In genomic region chr1:106544817-106545612, GRCm38 (mm10) we compare ENCODE assay signal across 8 mouse cellular contexts.
A peak's percentile ranks its signal among the peaks of the same experiment; 100 is the strongest.
DNase-seq lines count a peak whose midpoint lies in the region; ATAC-seq and TF ChIP-seq lines count a peak whose summit lies in the region.

No protein-coding gene starts in this region.

- H3K79me2 ChIP-seq in MEL (ENCODE audit: control insufficient read depth, insufficient read depth, low read length, poor library complexity), result no peaks in the 10 kb centered on the region

- H3K4me3 ChIP-seq in limb, embryonic 11.5 days (ENCODE audit: low read depth, low read length), result no peak overlapping the region
- H3K4me3 ChIP-seq in limb, embryonic 10.5 days, result no peak overlapping the region
- no peak overlapping the region for H3K4me3 ChIP-seq in MEL (ENCODE audit: control insufficient read depth in 1 of 2, insufficient read depth in 1 of 2, low read depth in 2 of 2, low read length in 2 of 2)
- H3K4me3 ChIP-seq in bone marrow macrophage, adult 2 months (ENCODE audit: insufficient read depth, low read length), result no peak overlapping the region
- no peak overlapping the region for H3K4me3 ChIP-seq in lung, adult 2 months (replicated peaks; ENCODE audit: extremely low read depth, low read depth, low read length)
- H3K4me3 ChIP-seq in midbrain, embryonic 16.5 days (ENCODE audit: low read depth, low read length), result no peak overlapping the region

- no peak for ATAC-seq in limb, embryonic 11.5 days (ENCODE audit: insufficient number of reproducible peaks, low FRiP score, low TSS enrichment, low read depth)
- peak; percentile 60 for ATAC-seq in inflammation-experienced regulatory T-cells, adult 6 months
- no peak for ATAC-seq in midbrain, embryonic 16.5 days

- peak; percentile 65 to 81 (median 68) for TF ChIP-seq CTCF in MEL (IDR thresholded peaks at IDR 0.05 in 2 of 3, conservative IDR thresholded peaks at IDR 0.05 in 1 of 3; ENCODE audit: control insufficient read depth in 1 of 3, insufficient read depth in 1 of 3, low read depth in 2 of 3, low read length in 3 of 3, poor library complexity in 1 of 3, severe bottlenecking in 1 of 3)
- peak; percentile 30; the same call in 1 of the 2 replicates for TF ChIP-seq CTCF in bone marrow macrophage, adult 2 months (IDR thresholded peaks at IDR 0.05; ENCODE audit: low read depth, low read length)
- peak; percentile 31 for TF ChIP-seq CTCF in lung, adult 2 months (IDR thresholded peaks at IDR 0.05; ENCODE audit: insufficient read depth, low read length)

- no peaks in the 10 kb centered on the region for H3K9me3 ChIP-seq in limb, embryonic 11.5 days (ENCODE audit: control insufficient read depth, low read length)
- no peaks in the 10 kb centered on the region for H3K9me3 ChIP-seq in limb, embryonic 10.5 days (replicated peaks)
- no peaks in the 10 kb centered on the region for H3K9me3 ChIP-seq in MEL (replicated peaks; ENCODE audit: insufficient read depth, low read length)
- no peaks in the 10 kb centered on the region for H3K9me3 ChIP-seq in midbrain, embryonic 16.5 days (replicated peaks; ENCODE audit: control insufficient read depth, low read length, poor library complexity, severe bottlenecking)

- peak; percentile 35 for DNase-seq in limb, embryonic 11.5 days (ENCODE audit: low spot score)
- DNase-seq in limb, embryonic 10.5 days (ENCODE audit: low spot score), result no peak
- peak; percentile 65 for DNase-seq in MEL (ENCODE audit: low read depth, low spot score)
- peak; percentile 36 for DNase-seq in lung, adult 2 months
- peak; percentile 56 to 81 for DNase-seq in spleen, postnatal 4 days (ENCODE audit: low spot score in 2 of 2)

- H3K4me1 ChIP-seq in limb, embryonic 11.5 days (ENCODE audit: control insufficient read depth, insufficient read depth, low read length), result no peaks in the 10 kb centered on the region
- H3K4me1 ChIP-seq in limb, embryonic 10.5 days, result peaks cover 4% of the 10 kb centered on the region
- H3K4me1 ChIP-seq in MEL (ENCODE audit: control insufficient read depth in 1 of 2, insufficient read depth in 2 of 2, low read length in 2 of 2), result no peaks in the 10 kb centered on the region
- peaks cover 52% of the 10 kb centered on the region for H3K4me1 ChIP-seq in bone marrow macrophage, adult 2 months (ENCODE audit: control insufficient read depth, insufficient read depth, low read length)
- peaks cover 8% of the 10 kb centered on the region for H3K4me1 ChIP-seq in lung, adult 2 months (ENCODE audit: control insufficient read depth, insufficient read depth, low read length)
- H3K4me1 ChIP-seq in midbrain, embryonic 16.5 days (ENCODE audit: control insufficient read depth, insufficient read depth, low read length), result no peaks in the 10 kb centered on the region

- H3K27ac ChIP-seq in limb, embryonic 11.5 days (replicated peaks; ENCODE audit: low read depth, low read length), result no peak overlapping the region
- H3K27ac ChIP-seq in limb, embryonic 10.5 days, result no peak overlapping the region
- no peak overlapping the region for H3K27ac ChIP-seq in MEL (ENCODE audit: control insufficient read depth, low read depth, low read length)
- no peak overlapping the region for H3K27ac ChIP-seq in bone marrow macrophage, adult 2 months (ENCODE audit: insufficient read depth, low read depth, low read length)
- no peak overlapping the region for H3K27ac ChIP-seq in midbrain, embryonic 16.5 days (ENCODE audit: low read length)

- H3K36me3 ChIP-seq in limb, embryonic 11.5 days (ENCODE audit: control insufficient read depth, insufficient read depth, low read length), result no peaks in the 10 kb centered on the region
- no peaks in the 10 kb centered on the region for H3K36me3 ChIP-seq in limb, embryonic 10.5 days
- no peaks in the 10 kb centered on the region for H3K36me3 ChIP-seq in MEL (ENCODE audit: control insufficient read depth in 1 of 2, insufficient read depth in 2 of 2, low read length in 2 of 2)
- H3K36me3 ChIP-seq in midbrain, embryonic 16.5 days (ENCODE audit: control insufficient read depth, insufficient read depth, low read length), result no peaks in the 10 kb centered on the region

- no peak for TF ChIP-seq POLR2A in MEL (IDR thresholded peaks at IDR 0.05; ENCODE audit: control insufficient read depth in 1 of 2, insufficient read depth in 1 of 2, low read depth in 1 of 2, low read length in 2 of 2, poor library complexity in 1 of 2)
- TF ChIP-seq POLR2A in bone marrow macrophage, adult 2 months (IDR thresholded peaks at IDR 0.05; ENCODE audit: borderline replicate concordance, low read depth, low read length), result no peak
- TF ChIP-seq POLR2A in lung, adult 2 months (IDR thresholded peaks at IDR 0.05; ENCODE audit: borderline replicate concordance, extremely low read depth, low read depth, low read length), result no peak

- H3K4me2 ChIP-seq in limb, embryonic 11.5 days (ENCODE audit: low read depth, severe bottlenecking), result no peak overlapping the region
- no peak overlapping the region for H3K4me2 ChIP-seq in midbrain, embryonic 16.5 days (ENCODE audit: low read length)

- no peak for TF ChIP-seq EP300 in MEL (IDR thresholded peaks at IDR 0.05; ENCODE audit: low read depth in 1 of 2, low read length in 2 of 2)

- WGBS in limb, embryonic 11.5 days, result 59% methylated on average over 6 of the region's 6 CpGs
- 69% methylated on average over 6 of the region's 6 CpGs for WGBS in limb, embryonic 10.5 days
- WGBS in lung, adult 2 months, result 56% methylated on average over 6 of the region's 6 CpGs
- 71% methylated on average over 6 of the region's 6 CpGs for WGBS in midbrain, embryonic 16.5 days

- TF ChIP-seq RAD21 in MEL (IDR thresholded peaks at IDR 0.05; ENCODE audit: low read depth, low read length), result peak; percentile 78

- H3K27me3 ChIP-seq in limb, embryonic 11.5 days (ENCODE audit: control insufficient read depth, insufficient read depth, low read length), result no peaks in the 10 kb centered on the region
- H3K27me3 ChIP-seq in limb, embryonic 10.5 days (ENCODE audit: low read depth, poor library complexity, severe bottlenecking), result no peaks in the 10 kb centered on the region
- H3K27me3 ChIP-seq in MEL (ENCODE audit: control insufficient read depth in 1 of 2, insufficient read depth in 2 of 2, low read length in 2 of 2), result no peaks in the 10 kb centered on the region
- H3K27me3 ChIP-seq in midbrain, embryonic 16.5 days (ENCODE audit: control insufficient read depth, insufficient read depth, low read depth, low read length), result no peaks in the 10 kb centered on the region

- H3K9ac ChIP-seq in limb, embryonic 11.5 days (ENCODE audit: low read length), result no peak overlapping the region
- H3K9ac ChIP-seq in MEL (ENCODE audit: control insufficient read depth, low read depth, low read length, poor library complexity, severe bottlenecking), result no peak overlapping the region
- no peak overlapping the region for H3K9ac ChIP-seq in midbrain, embryonic 16.5 days (ENCODE audit: low read depth, low read length)

TF ChIP-seq in MEL, 35 proteins besides CTCF, POLR2A, EP300 and RAD21:
- TF ChIP-seq ZC3H11A (IDR thresholded peaks at IDR 0.05; ENCODE audit: low read depth, low read length) (peak; percentile 84), USF2 (IDR thresholded peaks at IDR 0.05; ENCODE audit: borderline replicate concordance in 1 of 2, insufficient read depth in 1 of 2, low read depth in 1 of 2, low read length in 2 of 2) (peak in 1 of 2 experiments; percentile 54; a peak in 1 of 4 replicates), TCF12 (IDR thresholded peaks at IDR 0.05; ENCODE audit: low read depth, low read length) (no peak), USF1 (IDR thresholded peaks at IDR 0.05; ENCODE audit: low read depth, low read length) (peak; percentile 73), NELFE (IDR thresholded peaks at IDR 0.05; ENCODE audit: low read depth, low read length) (0 out of 2 replicates have a peak, but pooled peaks have one; percentile 24), ETS1 (IDR thresholded peaks at IDR 0.05; ENCODE audit: low read depth, low read length) (no peak), SMC3 (IDR thresholded peaks at IDR 0.05; ENCODE audit: low read depth, low read length) (peak; percentile 97)
